Mouse (Mus musculus): ENCODE results near the gene Rpsa. TPM values are rescaled to one million over a fixed set of nuclear protein-coding genes. Genes with fewer than 3 reads are reported as not detected.

The Rpsa gene
- total and polyA plus RNA-seq, 3 experiments = 3,563 to 4,053 (median 3,991) TPM

DNA sequence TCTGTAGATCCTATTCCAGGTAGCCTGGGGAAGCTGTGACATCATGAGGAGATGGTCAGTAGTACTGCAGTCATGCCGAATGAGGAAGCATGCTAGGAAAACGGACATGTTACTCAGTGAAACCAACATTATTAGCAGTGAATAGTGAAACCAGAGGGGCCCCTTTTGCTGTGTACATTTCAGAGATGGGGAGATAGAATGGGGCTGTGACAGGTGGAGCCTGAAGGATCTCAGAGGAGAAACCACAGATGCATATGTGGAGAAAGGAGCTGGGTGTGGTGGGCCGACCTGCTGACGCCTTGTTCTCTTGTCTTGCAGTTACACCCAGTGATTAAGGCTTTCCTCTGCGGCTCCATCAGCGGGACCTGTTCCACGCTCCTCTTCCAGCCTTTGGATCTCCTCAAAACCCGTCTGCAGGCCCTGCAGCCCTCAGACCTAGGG lies 11.3 kb upstream of the Rpsa start:
- Histone ChIP-seq H3K9ac (ENCODE audit: insufficient read depth, low read depth) (peak overlapping the region; percentile 50), H3K79me2 (replicated peaks; ENCODE audit: control insufficient read depth, extremely low read depth, insufficient read depth, poor library complexity, severe bottlenecking) (peaks cover 12% of the 10 kb centered on the region), H3K9me3 (replicated peaks; ENCODE audit: low read length) (no peaks in the 10 kb centered on the region), H3K36me3 (replicated peaks in 1 of 2; ENCODE audit: control insufficient read depth in 1 of 2, insufficient read depth in 1 of 2, low read length in 1 of 2) (peaks cover 36 to 54% of the 10 kb centered on the region in 2 experiments), H3K4me2 (ENCODE audit: insufficient read depth, low read depth, poor library complexity, severe bottlenecking) (peak overlapping the region; percentile 69), H3K27ac (ENCODE audit: insufficient read depth, low read depth) (peak overlapping the region; percentile 60; the same call in 1 of the 2 replicates), H3K4me1 (ENCODE audit: control insufficient read depth in 1 of 2, insufficient read depth in 2 of 2) (peaks cover 12 to 46% of the 10 kb centered on the region in 2 experiments), H3K27me3 (replicated peaks) (no peaks in the 10 kb centered on the region), H3K4me3 (replicated peaks in 1 of 3; ENCODE audit: low read depth in 2 of 3, low read length in 2 of 3, poor library complexity in 1 of 3) (no peak overlapping the region)
- no peak for DNase-seq (ENCODE audit: extremely low read depth)
- dilution Hi-C loops (cut with MboI; ENCODE audit: extremely low pct_ligation_motif_present, extremely low pct_unique_long_range_greater_than_20kb, low sequenced_read_pairs) = no loop called here
- TF ChIP-seq PAX5 (IDR thresholded peaks at IDR 0.05; ENCODE audit: low read length) (no peak), BHLHE40 (IDR thresholded peaks at IDR 0.05; ENCODE audit: low read depth, low read length) (peak; percentile 34; the same call in 1 of the 2 replicates), SIN3A (IDR thresholded peaks at IDR 0.05; ENCODE audit: low read length) (no peak; the same call in 1 of the 2 replicates), NRF1 (IDR thresholded peaks at IDR 0.05; ENCODE audit: low read depth, low read length) (no peak), UBTF (IDR thresholded peaks at IDR 0.05; ENCODE audit: low read depth, low read length) (no peak), RCOR1 (conservative IDR thresholded peaks at IDR 0.05; ENCODE audit: low read depth, low read length) (0 out of 2 replicates have a peak, but pooled peaks have one; percentile 23), ZNF384 (IDR thresholded peaks at IDR 0.05; ENCODE audit: low read depth, low read length) (no peak), CHD2 (IDR thresholded peaks at IDR 0.05; ENCODE audit: low read length) (no peak), MAZ (IDR thresholded peaks at IDR 0.05; ENCODE audit: low read depth, low read length) (no peak), RAD21 (IDR thresholded peaks at IDR 0.05; ENCODE audit: low read depth, low read length) (no peak), EP300 (IDR thresholded peaks at IDR 0.05; ENCODE audit: low read length) (peak; percentile 68; the same call in 1 of the 2 replicates), POLR2AphosphoS2 (IDR thresholded peaks at IDR 0.05; ENCODE audit: low read depth, low read length) (no peak), CTCF (conservative IDR thresholded peaks at IDR 0.05 in 1 of 2, IDR thresholded peaks at IDR 0.05 in 1 of 2; ENCODE audit: low read depth in 2 of 2, low read length in 2 of 2) (no peak), MAFK (IDR thresholded peaks at IDR 0.05; ENCODE audit: insufficient replicate concordance, low read length) (no peak), MAX (IDR thresholded peaks at IDR 0.05; ENCODE audit: low read length) (peak; percentile 54; the same call in 1 of the 2 replicates), MXI1 (IDR thresholded peaks at IDR 0.05; ENCODE audit: low read depth, low read length) (0 out of 2 replicates have a peak, but pooled peaks have one; percentile 43), HCFC1 (IDR thresholded peaks at IDR 0.05; ENCODE audit: low read depth, low read length) (no peak), TCF12 (IDR thresholded peaks at IDR 0.05; ENCODE audit: low read depth, low read length) (0 out of 2 replicates have a peak, but pooled peaks have one; percentile 37), JUN (IDR thresholded peaks at IDR 0.05; ENCODE audit: insufficient read depth, low read depth, low read length) (no peak), SMC3 (IDR thresholded peaks at IDR 0.05; ENCODE audit: low read depth, low read length) (no peak), IRF4 (IDR thresholded peaks at IDR 0.05; ENCODE audit: low read depth, low read length) (peak; percentile 80), ELF1 (IDR thresholded peaks at IDR 0.05; ENCODE audit: low read depth, low read length) (no peak), E2F4 (IDR thresholded peaks at IDR 0.05; ENCODE audit: insufficient replicate concordance, low read depth, low read length) (no peak), JUND (conservative IDR thresholded peaks at IDR 0.05; ENCODE audit: low read depth, low read length) (no peak), POLR2A (IDR thresholded peaks at IDR 0.05; ENCODE audit: low read depth, low read length) (no peak), KAT2A (IDR thresholded peaks at IDR 0.05; ENCODE audit: insufficient replicate concordance, low read length) (0 out of 2 replicates have a peak, but pooled peaks have one; percentile 43), MEF2A (IDR thresholded peaks at IDR 0.05; ENCODE audit: borderline replicate concordance, low read depth, low read length) (0 out of 2 replicates have a peak, but pooled peaks have one; percentile 55), NELFE (IDR thresholded peaks at IDR 0.05; ENCODE audit: low read depth, low read length) (no peak), ZC3H11A (IDR thresholded peaks at IDR 0.05; ENCODE audit: low read depth, low read length) (no peak), USF2 (conservative IDR thresholded peaks at IDR 0.05; ENCODE audit: low read depth, low read length) (no peak), ZKSCAN1 (IDR thresholded peaks at IDR 0.05; ENCODE audit: borderline replicate concordance, low read depth, low read length) (no peak)
- in situ Hi-C loops (cut with MboI; ENCODE audit: low pct_ligation_motif_present, low pct_unique_long_range_greater_than_20kb, low sequenced_read_pairs) = no loop called here
